Mouse (Mus musculus) myocyte (in vitro differentiated cells): ENCODE results near the gene Hoxc8.

Experiments used
- E2F4 ChIP-seq: IDR thresholded peaks from one replicate; pipeline ENCODE4 v1.6.1; 2011; ENCODE audit warnings: mild to moderate bottlenecking, control low read depth, moderate library complexity; ENCODE audit not compliant: insufficient read depth
- POLR2A ChIP-seq: IDR thresholded peaks from one replicate; pipeline ENCODE4 v1.6.1; 2011; ENCODE audit warnings: low read depth, mild to moderate bottlenecking, control low read depth, moderate library complexity; ENCODE audit not compliant: insufficient read length
- TCF12 ChIP-seq: IDR thresholded peaks from one replicate; pipeline ENCODE4 v1.6.1; 2011; ENCODE audit warnings: mild to moderate bottlenecking, control low read depth; ENCODE audit not compliant: poor library complexity, insufficient read depth, severe bottlenecking

DNA sequence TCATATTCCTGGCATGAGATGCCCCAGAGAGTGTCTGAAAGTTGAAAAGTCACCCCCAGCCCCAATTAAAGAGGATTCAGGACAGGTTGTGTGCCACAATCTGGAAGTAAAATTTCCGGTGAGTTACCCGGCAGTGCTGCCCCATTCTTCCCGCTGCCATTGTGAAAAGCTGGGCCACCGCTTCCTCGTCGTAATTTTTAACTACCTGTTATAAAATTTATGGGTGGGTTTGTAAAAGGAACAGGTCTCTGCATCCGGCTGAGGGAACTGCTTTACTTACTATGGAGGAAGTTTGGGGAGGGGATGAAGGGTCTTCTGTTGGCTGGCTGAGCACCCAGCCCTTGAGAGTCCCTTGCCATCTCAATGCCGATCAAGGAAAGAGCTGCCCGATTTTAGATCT, 6.1 kb downstream of the Hoxc8 start:
- no peak for TF ChIP-seq POLR2A
- no peak for TF ChIP-seq E2F4
- no peak for TF ChIP-seq TCF12
